Mouse (Mus musculus) liver, adult (tissue): Measurements from ENCODE around the gene Tmem200a.

ENCODE experiments used
- GATA4 ChIP-seq: IDR thresholded peaks from 2 replicates; pipeline ENCODE4 v1.6.1; 2014; ENCODE audit warnings: mild to moderate bottlenecking, low read length; ENCODE audit not compliant: insufficient replicate concordance

Gene Tmem200a

DNA sequence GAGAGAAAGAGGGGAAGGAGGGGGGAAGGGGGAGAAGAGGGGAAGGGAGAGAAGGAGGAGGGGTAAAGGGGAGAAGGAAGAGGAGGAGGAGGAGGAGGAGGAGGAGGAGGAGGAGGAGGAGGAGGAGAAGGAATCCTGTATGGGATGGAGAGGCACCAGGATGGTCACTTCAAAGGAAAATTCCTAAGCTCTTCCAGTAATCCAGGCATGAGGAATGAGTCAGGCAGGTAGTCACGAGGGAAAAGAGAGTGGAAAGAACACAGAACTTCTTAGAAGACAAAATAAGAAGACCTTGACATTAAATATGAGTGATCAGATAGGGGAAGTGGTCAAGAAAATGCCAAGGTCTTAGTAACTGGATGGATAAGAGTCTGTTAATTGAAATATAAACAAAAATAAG, 64.6 kb downstream of the Tmem200a start:
- TF ChIP-seq GATA4, result no peak

DNA sequence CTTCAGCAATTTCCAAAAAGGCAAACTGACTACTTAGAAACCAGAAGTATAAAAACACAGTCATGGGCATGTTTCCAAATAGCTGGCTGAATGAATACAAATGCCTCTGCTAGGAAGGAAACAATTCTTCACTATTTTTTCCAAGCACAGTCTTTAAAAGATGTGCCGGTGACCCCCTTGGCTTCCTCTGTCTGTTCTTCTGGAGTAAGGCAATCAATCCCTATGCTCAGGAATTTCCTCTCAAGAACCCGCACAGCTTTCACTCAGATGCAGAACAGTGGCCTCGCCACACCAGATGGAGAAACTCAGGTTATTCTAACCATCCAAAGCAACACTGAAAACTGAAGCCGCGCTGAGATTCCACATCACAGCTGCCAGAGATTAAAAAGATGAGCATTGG, 69.9 kb downstream of the Tmem200a start:
- no peak for TF ChIP-seq GATA4

DNA sequence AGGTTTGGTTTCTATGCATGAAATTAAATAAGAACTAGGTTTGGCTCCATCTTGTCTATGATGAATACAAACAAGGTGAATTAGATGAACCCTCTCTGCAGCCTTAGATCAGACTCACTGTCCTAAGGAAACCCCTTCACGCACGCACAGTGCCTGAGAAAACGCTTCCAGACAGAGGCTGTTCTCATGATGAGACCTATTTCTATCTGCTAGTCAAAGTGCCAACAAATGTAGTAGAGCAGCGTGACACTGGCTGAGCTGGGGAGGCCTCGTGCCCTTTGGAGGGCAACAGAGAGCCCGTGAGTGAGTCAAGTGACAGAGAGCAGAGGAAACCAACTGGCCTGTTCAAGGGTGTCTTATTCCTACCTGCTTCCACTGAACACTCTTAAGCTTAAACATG, 73.4 kb downstream of the Tmem200a start:
- no peak for TF ChIP-seq GATA4

DNA sequence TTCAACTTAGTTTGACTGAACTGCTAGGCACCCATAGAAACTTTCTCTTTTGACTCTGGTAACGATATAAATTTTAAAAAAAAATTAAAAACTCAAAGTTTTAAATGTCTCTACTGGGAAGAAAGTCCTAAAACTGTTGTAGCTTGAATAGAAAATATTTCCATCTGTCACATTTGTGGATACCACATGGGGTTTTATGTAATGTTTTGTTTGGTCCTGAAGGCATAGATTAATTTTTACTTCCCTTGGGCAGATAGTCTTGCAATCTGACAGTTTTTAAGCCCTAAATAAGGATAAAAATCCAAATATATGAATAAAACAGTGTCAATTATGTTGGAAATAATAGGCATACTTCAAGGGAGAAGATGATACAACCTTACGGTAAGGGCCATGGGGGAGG, 78.0 kb downstream of the Tmem200a start:
- TF ChIP-seq GATA4, result no peak

DNA sequence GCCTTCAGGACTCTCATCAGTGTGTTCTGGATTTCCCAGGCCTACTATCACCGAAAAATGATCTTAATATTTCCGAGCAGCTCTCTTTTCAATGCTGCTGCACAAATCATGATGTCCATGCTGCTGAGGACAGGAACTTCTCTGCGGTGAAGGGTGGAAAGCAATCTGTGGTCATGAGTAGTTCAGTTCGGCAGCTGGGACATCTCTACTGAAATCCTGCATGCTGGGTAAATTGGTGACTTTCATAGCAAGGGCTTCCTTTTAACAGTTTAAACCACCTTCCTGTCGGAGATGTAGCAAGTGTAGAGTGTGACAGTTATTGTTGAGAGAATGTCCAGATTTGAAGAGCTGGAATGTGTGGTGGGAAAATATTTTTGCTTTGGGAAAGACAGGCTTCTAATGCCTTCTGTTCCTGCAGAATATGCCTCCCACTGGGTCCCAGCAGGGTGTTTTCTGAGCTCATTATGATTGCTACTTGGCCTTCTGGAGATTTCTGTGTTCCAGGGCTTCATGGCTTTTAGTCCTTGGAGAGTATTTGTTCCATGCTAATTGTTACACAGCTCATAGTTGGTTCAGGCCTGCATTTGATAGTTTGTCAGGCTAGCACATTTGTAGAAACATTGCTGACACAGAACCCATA, 79.4 kb downstream of the Tmem200a start:
- no peak for TF ChIP-seq GATA4

DNA sequence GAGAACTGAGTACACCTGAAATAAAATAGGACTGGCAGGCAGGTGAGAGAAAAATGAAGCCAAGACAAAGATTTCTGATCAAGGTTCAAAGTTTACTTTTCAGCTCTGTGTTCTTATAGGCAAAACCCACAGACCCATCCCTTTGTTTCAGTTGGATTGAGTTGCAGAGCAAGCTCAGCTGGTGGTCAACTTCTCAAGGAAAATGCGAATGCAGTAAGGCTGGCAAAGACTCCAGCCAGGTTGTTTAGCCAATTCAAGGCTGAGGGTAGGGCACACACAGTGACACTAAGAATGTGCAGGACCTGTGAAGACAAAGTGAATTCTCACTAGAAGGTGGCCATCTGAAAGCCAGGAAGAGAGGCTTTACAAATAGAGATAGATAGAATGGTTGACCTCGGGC, 94.8 kb downstream of the Tmem200a start:
- no peak for TF ChIP-seq GATA4

DNA sequence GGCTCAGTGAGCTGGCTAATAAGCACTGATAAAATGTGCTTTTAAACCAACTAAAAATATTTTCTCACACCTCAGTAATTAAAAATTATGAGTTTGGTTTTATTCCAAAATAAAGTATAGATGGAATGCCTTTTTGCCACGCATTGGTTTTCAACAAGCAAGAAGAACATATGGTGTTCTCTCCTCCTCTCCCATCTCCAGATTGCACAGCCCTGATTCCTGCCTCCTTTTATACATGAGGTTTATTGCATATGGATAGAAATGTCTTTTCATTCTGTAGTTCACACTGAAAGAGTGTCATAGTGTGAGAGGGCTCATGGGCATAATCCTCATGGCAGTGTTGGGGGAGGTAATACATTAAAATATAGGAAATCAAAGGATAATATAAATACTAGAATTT, 96.2 kb downstream of the Tmem200a start:
- TF ChIP-seq GATA4, result no peak

DNA sequence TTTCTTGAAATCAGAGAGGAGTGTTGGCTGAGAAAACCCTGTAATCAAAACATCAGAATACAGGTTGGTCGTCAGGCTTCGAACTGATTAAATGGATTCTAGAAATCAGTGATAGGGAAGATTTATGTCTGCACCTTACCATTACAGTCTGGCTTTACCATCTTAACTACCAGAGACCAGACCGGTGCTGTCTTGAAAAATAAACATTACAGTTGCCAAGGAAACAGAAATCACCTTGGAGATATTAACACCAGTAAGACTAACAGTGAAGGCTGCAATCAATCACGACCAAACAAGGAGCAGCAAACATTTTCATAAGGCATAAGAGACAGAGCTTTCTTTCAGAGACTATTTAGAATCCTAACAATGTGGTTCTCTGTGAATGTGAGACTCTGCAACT, 116.0 kb downstream of the Tmem200a start:
- no peak for TF ChIP-seq GATA4

DNA sequence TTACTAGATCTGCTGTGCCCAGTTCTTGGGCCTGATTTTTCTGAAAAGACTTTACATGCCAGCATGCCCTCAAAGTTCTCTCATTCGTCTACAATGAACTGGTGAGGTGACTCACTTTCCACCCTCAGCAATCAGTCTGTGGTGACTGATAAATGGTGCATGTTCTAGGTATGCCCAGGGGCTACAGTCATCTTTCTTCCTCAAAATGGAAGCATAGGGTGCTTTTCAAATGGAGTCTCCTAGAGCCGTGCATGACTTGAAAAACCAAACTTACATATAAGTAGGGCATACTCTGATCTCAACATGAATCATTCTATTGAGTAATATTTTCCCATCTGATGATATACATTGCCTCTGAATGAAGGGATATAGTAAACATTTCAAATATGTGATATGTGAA, 117.8 kb downstream of the Tmem200a start:
- TF ChIP-seq GATA4, result no peak

DNA sequence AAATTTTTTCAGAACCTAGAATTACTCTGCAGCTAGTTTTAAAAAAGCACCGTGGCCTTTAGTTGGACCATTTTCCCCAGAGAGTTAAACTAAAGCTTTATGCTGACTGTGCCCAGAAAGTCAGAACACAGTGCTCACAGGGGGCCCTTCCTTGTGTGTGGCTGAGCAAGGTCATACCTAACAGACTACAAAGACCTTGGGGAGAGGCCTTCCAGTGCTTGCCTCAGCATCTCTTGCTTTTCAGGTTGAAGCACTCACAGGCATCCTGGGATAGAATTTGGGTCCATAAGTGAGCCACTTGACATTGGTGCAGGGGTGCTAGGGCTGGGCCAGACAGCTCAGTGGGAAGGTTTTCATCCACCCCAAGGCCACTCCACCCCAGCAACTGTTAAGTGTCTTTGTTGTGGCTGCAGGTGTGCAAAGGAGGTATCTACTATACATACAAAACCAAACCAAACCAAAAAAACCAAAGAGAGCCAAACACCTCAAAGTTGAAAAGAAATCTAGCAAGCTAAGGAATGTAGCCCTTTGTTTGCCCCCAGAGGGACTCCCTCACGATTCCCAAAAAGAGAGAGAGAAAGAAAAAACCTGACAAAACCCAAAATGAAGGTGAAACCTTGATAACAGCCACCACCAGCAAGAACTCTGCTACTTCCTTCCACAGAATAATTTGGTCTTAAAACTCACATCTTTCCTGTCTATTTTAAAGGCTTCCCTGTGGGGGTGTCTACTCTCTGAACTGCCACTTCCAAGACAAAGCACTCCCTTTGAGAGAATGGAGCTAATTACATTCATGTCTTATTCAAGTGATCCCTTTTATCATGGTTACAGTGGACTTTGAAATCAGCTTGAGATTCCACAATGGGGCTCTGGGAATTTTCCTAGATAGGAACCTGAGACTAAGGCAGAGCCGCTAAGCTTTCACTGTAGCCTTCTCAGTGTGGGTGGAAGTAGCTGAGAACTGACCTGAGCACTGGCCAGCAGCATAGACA, 119.8 kb downstream of the Tmem200a start:
- TF ChIP-seq GATA4, result no peak

DNA sequence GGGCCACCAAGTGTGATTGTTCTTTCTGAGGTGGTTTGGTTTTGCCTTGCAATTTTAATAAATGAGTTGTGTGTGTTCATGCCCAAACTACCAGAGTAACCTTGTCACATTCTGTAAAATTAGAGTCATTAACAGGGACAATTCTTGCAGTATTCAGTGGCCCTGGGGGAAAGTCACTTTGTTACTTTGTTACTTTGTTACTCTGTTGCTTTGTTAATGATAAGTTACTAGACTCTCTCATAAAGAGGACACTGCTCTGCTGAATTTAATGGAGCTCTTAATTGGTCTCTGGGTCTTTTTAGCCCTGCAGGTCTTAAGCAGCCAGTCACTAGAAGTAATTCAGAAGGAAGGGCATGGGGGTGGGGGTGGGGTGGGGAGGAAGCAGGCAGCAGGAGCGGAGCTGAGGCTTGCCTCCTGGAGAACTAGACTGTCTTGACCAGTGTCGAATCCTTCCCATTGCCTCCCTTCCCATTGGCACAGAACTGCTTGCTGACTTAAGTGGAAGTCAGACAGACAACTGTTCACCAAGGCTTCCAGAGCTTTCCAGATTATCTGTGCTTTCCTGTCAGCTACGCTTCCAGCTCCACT, 124.1 kb downstream of the Tmem200a start:
- TF ChIP-seq GATA4, result no peak

DNA sequence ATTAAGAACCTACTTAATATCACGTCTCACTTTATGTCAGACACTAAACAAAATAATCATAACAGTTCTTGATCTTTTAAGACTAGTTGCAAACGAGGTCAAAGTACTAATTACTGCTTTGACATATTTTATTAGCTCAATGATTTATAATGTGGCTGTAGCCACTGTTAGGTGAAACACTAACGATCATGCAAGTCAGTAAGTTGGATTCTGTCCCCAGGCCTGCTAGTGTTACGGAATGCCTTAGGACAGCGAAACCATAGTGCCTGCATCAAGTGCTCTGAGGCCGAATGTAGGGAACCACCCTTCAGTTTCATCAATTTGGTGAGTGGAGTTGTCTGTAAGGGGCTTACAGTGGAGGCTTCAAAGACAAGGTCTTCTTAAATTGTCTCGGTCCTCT, 126.0 kb downstream of the Tmem200a start:
- no peak for TF ChIP-seq GATA4

DNA sequence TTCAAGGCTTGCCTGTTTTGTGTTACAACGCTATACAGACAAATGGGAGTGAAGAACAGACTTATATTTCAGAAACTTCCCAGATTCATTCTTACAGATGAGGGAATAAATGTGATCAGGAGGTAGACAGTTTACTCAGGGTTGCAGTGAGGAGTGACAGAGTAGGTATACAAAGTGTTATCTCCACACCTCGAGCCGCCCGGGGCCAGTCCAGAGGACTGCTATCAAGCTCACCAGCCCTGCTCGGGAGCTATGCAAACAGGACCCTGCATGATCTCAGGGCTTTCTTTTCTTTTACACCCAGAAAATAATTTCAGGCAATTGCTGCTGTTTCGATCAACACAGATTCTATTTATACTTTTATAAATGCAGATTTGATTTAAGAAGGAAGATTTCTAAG, 126.7 kb downstream of the Tmem200a start:
- TF ChIP-seq GATA4, result no peak

DNA sequence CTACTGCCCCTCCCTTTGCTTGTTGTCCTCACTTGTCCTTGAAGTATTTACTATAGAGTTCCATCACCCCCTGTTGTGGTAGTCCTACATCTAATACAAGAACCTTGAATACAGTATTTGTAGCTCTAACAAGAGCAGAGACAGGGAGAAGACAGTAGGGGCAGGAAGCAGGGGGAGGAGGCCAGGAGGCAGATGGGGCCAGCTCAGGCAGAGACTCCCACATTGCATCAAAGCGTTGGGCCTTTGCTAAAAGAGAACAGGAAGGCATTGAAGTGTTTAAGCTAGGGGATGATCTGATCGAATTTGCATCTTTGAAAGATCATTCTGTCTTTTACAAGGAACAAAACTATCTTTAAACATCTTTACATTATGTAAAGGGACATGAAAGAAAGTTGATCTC, 133.0 kb downstream of the Tmem200a start:
- no peak for TF ChIP-seq GATA4

DNA sequence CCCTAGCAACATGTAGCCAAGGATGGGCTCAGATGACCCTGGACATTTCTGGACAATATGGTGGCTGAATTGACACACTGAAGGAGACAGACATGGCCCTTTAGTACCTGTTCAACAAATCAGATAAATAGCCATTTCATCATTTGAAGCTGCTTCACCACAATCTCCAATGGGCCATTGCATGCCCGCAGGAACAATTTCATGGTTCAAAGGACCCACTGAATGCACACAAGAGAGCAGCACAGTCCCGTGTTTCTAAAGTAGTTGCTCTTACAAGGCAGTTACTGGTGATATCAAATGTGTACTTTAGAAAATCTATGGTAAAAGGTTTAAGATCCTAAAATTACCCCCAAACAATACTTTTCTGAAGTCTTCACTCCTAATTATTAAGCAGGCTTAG, 134.2 kb downstream of the Tmem200a start:
- no peak for TF ChIP-seq GATA4

DNA sequence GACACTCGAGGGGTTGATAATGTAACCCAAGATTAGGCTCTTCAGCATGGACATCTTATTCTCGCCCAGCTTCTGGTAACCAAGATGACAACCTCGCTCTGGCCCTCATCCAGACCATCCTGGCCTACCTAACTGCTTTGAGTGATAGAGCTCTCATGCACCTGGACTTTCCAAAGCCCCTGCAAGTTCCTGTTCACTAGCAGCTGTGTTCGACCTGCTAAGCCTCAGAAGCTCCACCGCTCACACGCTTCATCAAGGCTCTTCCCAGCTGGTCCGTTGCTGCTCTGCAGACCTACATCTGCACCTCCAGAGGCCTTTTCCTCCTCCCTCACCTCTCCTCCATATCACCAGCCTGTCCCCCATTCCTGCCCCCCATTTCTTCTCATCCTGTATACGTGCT, 147.1 kb downstream of the Tmem200a start:
- TF ChIP-seq GATA4, result no peak

DNA sequence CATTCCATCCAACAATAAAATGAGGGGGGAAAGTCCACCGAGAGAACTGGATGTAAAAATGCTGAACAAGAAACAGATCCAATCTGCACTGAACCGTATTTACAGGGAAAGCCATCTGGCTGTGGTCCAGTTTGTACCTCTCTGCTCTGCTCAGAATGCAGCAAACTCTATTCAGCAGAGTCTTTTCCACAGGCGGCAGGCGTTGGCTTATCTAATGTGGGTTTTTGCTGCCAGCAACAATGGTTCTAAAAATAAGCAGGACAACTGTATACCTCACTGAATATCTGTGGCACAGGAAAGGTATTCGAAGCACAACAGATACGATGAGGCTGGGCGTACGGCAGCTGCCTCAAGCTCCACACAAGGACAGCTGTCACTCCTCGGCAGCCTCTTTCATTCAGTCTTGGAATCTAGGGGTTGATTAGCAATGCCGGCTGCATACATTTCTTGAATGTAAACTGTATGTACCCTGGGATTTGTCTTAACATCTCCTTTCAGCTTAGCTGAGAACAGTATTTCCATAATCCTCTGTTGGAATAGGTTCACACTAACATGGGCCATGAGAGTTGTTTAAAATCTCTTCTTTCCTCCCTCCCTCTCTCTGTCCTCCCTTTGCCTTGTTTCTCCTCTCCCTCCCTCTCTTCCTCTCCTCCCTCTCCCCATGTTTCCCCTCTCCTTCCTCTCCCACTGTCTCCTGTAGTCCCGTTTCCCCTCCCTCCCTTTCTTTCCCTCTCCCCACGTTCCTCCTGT, 149.3 kb downstream of the Tmem200a start:
- TF ChIP-seq GATA4, result no peak
